Mouse (Mus musculus) MEL (cell line): ENCODE measurements around the gene Nr2c1. TPM values are rescaled to one million over a fixed set of nuclear protein-coding genes. Genes with fewer than 3 reads are reported as not detected.

Source experiments
- polyA plus RNA-seq, 2 experiments: library from polyadenylated mRNA; stranded (reverse) in 1 of 2; unstranded in 1 of 2; fragments of >175 nt in 1 of 2; fragments of >200 nt in 1 of 2; gene quantifications; 2 replicates each; pipeline versions ENCODE4 v1.2.1 to v1.2.4; 2012; ENCODE audit warnings: low replicate concordance in 2 of 2, low read depth in 1 of 2; ENCODE audit not compliant: insufficient read length in 2 of 2, insufficient read depth in 1 of 2, missing spikeins in 1 of 2
- total RNA-seq: library from RNA; depleted of rRNA; stranded (reverse); fragments of 300-350 nt; gene quantifications from 2 replicates; pipeline ENCODE4 v1.2.3, GENCODE M21; 2012; rRNA removed

Gene Nr2c1
- total and polyA plus RNA-seq, 3 experiments: 3.3 to 5.7 TPM; not detected in 1

Other genes starting within 250 kb of the Nr2c1 start
- gene Vezt, start 112.2 kb upstream of the Nr2c1 start, total RNA-seq: 9.5 and 12.6 TPM in 2 replicates
- 10 to 100 TPM in 1 of 2 experiments, not detected in 1; 13.5 TPM for gene Vezt, start 112.2 kb upstream of the Nr2c1 start, polyA plus RNA-seq
- gene Fgd6, start 112.0 kb upstream of the Nr2c1 start, total RNA-seq: 1.2 and 1.4 TPM in 2 replicates
- gene Fgd6, start 112.0 kb upstream of the Nr2c1 start, polyA plus RNA-seq: 1 to 10 TPM in 1 of 2 experiments, not detected in 1; 2.8 TPM
- 271 and 276 TPM in 2 replicates for gene Ndufa12, start 50.7 kb downstream of the Nr2c1 start, total RNA-seq
- gene Ndufa12, start 50.7 kb downstream of the Nr2c1 start, polyA plus RNA-seq: 100 to 1,000 TPM in 1 of 2 experiments, not detected in 1; 137 TPM
- gene Gm4792, start 150.7 kb downstream of the Nr2c1 start, total RNA-seq: not detected in 2 replicates
- not detected for gene Gm4792, start 150.7 kb downstream of the Nr2c1 start, polyA plus RNA-seq
- gene Tmcc3, start 163.9 kb downstream of the Nr2c1 start, total RNA-seq: 2.6 TPM in 2 replicates
- 1 to 10 TPM in 1 of 2 experiments, not detected in 1; 1.3 TPM for gene Tmcc3, start 163.9 kb downstream of the Nr2c1 start, polyA plus RNA-seq